Mouse (Mus musculus) hindbrain, embryonic 12.5 days (tissue): ENCODE measurements at regions not wholly inside any gene's neighbourhood (a gene's known extent, or its start where the extent isn't known, plus 50 kb on each side); places are given as distances from the start of the nearest gene placed in this dataset.
A peak's percentile ranks its signal among the peaks of the same experiment; 100 is the strongest.

Experiments
- ATAC-seq: fragments of 200-750 bp; cut with Nextera tagmentation; 2 replicates; pipeline ENCODE4 v1.8.0; 2017; ENCODE audit warnings: moderate TSS enrichment; ENCODE audit not compliant: low FRiP score
- H3K27ac ChIP-seq: fragments of 300-500 bp; sonication (generic); 2 replicates; pipeline ENCODE4 v1.5.1; 2016; ENCODE audit warnings: mild to moderate bottlenecking
- H3K27me3 ChIP-seq: fragments of 300-500 bp; sonication (generic); 2 replicates; pipeline ENCODE4 v1.6.1; 2016; ENCODE audit warnings: mild to moderate bottlenecking
- H3K36me3 ChIP-seq: fragments of 300-500 bp; sonication (generic); 2 replicates; pipeline ENCODE4 v1.6.1; 2016; ENCODE audit warnings: mild to moderate bottlenecking
- H3K4me1 ChIP-seq: fragments of 300-500 bp; sonication (generic); 2 replicates; pipeline ENCODE4 v1.6.1; 2016
- H3K4me2 ChIP-seq: fragments of 300-500 bp; sonication (generic); replicated peaks from 2 replicates; pipeline ENCODE4 v1.6.1; 2016; ENCODE audit warnings: mild to moderate bottlenecking
- H3K4me3 ChIP-seq: fragments of 300-500 bp; sonication (generic); 2 replicates; pipeline ENCODE4 v1.5.1; 2016; ENCODE audit warnings: mild to moderate bottlenecking
- H3K9ac ChIP-seq: fragments of 300-500 bp; sonication (generic); 2 replicates; pipeline ENCODE4 v1.6.1; 2016; ENCODE audit warnings: mild to moderate bottlenecking, moderate library complexity
- H3K9me3 ChIP-seq: fragments of 300-500 bp; sonication (generic); replicated peaks from 2 replicates; pipeline ENCODE4 v1.6.1; 2016; ENCODE audit warnings: mild to moderate bottlenecking
- WGBS: fragments of 180-500 bp; shearing (Covaris S2); methylation state at CpG from one replicate; pipeline ENCODE4 v1.1.7; 2016; 5-methylcytosine and 5-hydroxymethylcytosine counted together

DNA sequence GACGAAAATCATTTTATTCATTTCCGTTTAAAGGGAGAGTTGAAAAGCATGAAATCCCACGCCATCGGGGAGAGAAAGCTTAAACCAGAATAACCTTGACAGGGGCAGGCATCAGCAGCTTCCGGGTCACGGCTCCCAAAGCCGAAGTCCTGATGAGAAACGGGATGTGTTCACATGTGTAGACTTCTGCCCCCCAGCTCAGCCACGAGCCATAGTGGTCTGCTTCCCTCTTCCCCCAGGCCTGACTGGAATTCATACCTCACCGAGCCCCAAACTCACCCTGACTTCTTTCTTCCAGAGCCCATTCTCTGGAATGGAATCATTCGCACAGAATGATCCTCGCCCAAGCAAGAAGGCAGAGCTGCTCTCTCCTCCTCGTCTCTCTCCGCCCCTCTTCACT lies 404.2 kb upstream of the Gm6657 start:
- Histone ChIP-seq H3K27me3 (no peaks in the 10 kb centered on the region), H3K4me2 (peak overlapping the region; percentile 49), H3K27ac (no peak overlapping the region), H3K9me3 (no peaks in the 10 kb centered on the region), H3K4me1 (peaks cover 6% of the 10 kb centered on the region), H3K4me3 (peak overlapping the region; percentile 16), H3K36me3 (no peaks in the 10 kb centered on the region), H3K9ac (no peak overlapping the region)
- ATAC-seq, result peak; percentile 49; the same call in 1 of the 2 replicates
- 13% methylated on average over 14 of the region's 14 CpGs for WGBS

DNA sequence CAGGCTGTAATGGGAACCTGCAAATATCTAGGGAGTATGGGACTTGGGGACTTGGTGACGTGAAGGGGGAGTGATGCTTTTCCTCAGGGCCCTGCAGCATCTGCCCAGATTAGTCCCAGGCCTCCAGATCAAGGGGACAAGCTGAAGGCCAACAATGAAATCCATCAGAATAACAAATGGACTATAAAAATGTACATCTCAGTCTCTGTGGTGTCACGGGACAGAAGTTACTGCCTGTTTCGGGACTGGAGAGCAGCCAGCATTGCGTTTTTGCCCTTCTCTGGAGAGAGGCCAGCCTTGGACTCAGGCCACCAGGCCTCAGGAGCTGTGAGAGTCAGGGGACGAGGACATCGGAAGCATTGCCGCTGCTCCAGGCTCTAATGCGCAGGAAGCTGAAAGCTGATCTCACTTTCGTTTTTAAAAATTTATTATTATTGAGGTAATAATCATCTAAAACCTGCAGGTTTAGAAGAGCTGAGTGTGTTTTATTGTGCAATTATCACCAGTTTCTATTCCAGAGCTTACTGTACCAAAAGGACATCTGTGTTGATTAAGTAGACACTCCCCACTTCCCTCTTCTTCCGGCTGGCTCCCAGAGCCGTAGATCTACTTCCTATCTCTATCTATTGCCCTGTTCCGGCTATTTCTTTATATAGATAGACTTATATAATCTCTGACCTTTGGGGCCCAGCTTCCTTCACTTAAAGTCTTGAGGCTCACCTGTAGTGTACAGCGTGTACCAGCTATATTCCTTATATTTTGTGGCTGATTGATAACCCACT lies 403.0 kb upstream of the Gm6657 start:
- no peak overlapping the region for H3K27ac ChIP-seq
- no peak overlapping the region for H3K4me2 ChIP-seq
- no peaks in the 10 kb centered on the region for H3K36me3 ChIP-seq
- H3K27me3 ChIP-seq, result no peaks in the 10 kb centered on the region
- no peaks in the 10 kb centered on the region for H3K9me3 ChIP-seq
- H3K9ac ChIP-seq, result no peak overlapping the region
- no peak overlapping the region for H3K4me3 ChIP-seq
- WGBS, result 85% methylated on average over 13 of the region's 13 CpGs
- H3K4me1 ChIP-seq, result peaks cover 6% of the 10 kb centered on the region
- ATAC-seq, result no peak

DNA sequence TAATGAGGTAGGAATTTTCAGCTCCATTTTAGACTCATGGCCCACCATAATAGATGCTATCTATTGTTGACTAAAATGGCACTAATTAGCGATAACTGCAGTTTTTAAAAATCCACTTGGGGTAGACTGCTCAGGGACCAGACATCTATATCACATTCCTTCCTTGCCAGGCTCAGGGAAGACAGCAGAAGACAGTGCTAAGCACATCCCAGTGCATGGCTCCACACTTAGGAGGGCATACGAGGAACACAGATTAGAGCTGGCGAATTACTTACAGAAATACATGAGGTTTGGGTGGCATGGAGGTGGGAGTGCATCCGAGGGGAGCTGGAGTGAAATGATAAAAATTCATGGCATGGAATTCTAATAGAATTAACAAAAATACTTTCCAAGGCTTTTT lies 395.5 kb upstream of the Gm6657 start:
- no peak overlapping the region for H3K9ac ChIP-seq
- H3K9me3 ChIP-seq, result no peaks in the 10 kb centered on the region
- WGBS, result 91% methylated on average over 4 of the region's 4 CpGs
- no peak overlapping the region for H3K27ac ChIP-seq
- H3K4me1 ChIP-seq, result no peaks in the 10 kb centered on the region; the same call in 1 of the 2 replicates
- no peaks in the 10 kb centered on the region for H3K36me3 ChIP-seq
- no peak overlapping the region for H3K4me3 ChIP-seq
- H3K27me3 ChIP-seq, result no peaks in the 10 kb centered on the region
- no peak overlapping the region for H3K4me2 ChIP-seq
- ATAC-seq, result no peak

DNA sequence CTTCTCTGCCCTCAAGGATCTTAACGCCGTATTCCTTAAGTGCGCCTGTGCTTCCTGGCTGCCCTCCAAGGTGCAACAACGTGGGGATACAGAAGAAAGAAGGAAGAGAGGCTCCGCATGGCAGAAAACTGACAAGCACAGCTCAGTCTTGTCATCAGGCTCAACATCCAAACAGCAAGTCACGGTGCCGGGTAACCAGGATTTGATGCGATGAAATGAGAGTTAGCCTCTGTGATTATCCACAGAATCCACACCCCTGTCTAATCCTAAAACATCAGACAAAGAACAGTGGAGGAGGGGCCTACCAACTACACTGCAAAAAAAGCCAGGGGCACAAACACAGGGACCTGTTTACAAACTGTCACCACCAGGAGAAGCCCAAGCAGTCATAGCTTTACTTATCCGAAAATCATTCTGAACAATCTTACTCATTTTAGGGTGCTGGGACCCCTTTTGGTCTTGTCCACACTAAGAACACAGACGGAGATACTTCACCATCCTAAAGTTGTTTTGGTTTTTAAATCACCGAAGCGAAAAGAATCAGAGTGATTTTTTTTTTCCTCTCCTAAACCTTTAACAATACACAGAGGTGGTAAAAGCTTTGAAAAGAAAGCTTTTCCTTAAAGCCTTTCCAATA lies 394.8 kb upstream of the Gm6657 start:
- ATAC-seq, result no peak
- Histone ChIP-seq H3K4me1 (no peaks in the 10 kb centered on the region; the same call in 1 of the 2 replicates), H3K4me3 (no peak overlapping the region), H3K36me3 (no peaks in the 10 kb centered on the region), H3K9me3 (no peaks in the 10 kb centered on the region), H3K27me3 (no peaks in the 10 kb centered on the region), H3K9ac (no peak overlapping the region), H3K4me2 (no peak overlapping the region), H3K27ac (no peak overlapping the region)
- WGBS, result 67% methylated on average over 12 of the region's 12 CpGs

DNA sequence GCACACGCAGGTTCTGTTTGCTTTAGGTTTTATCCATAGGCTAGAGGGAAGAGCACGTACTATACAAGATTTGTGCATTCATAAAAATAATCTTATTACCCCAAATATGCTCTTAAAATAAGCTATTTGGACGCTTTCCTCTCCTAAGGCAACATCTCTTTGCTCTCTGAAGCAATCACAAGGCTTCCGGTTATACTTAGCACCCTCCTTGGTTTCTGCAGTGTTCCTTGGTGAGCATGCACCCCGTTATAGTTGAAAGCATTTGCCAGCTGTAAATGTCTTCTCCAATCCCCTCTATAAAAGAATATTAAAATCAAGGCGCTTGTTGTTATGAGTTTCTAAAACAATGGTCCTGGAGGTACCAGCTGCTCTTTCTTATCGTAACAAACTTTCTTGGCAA lies 386.4 kb upstream of the Gm6657 start:
- H3K4me3 ChIP-seq, result no peak overlapping the region
- H3K27me3 ChIP-seq, result no peaks in the 10 kb centered on the region
- no peaks in the 10 kb centered on the region for H3K36me3 ChIP-seq
- no peak overlapping the region for H3K4me2 ChIP-seq
- H3K4me1 ChIP-seq, result no peaks in the 10 kb centered on the region
- no peaks in the 10 kb centered on the region for H3K9me3 ChIP-seq
- H3K27ac ChIP-seq, result no peak overlapping the region
- no peak for ATAC-seq
- WGBS, result 92% methylated on average over 7 of the region's 7 CpGs
- H3K9ac ChIP-seq, result no peak overlapping the region

DNA sequence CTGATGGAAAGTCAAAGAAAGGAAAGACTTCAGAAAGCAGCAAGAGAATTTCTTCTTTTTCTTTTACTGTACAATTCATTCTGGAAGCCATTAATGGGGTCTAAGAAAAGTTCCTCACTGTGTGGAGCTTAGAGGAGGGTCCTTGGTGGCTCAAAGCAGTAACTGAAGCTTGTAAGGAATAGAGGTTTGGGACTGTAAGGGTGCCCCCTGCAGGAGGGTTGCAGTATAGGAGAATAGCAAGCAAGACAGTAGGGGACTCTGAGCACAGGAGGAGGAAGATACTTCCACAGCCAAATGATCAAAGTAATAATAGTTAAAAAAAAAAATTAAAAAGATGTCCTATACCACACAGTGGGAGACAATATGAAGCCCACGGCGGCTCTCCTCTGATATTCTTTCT lies 382.8 kb upstream of the Gm6657 start:
- no peak overlapping the region for H3K27ac ChIP-seq
- no peak for ATAC-seq
- H3K36me3 ChIP-seq, result no peaks in the 10 kb centered on the region
- no peaks in the 10 kb centered on the region for H3K4me1 ChIP-seq
- H3K4me3 ChIP-seq, result no peak overlapping the region
- 40% methylated on average over 2 of the region's 2 CpGs for WGBS
- no peaks in the 10 kb centered on the region for H3K9me3 ChIP-seq
- H3K27me3 ChIP-seq, result no peaks in the 10 kb centered on the region
- H3K4me2 ChIP-seq, result no peak overlapping the region
- no peak overlapping the region for H3K9ac ChIP-seq

DNA sequence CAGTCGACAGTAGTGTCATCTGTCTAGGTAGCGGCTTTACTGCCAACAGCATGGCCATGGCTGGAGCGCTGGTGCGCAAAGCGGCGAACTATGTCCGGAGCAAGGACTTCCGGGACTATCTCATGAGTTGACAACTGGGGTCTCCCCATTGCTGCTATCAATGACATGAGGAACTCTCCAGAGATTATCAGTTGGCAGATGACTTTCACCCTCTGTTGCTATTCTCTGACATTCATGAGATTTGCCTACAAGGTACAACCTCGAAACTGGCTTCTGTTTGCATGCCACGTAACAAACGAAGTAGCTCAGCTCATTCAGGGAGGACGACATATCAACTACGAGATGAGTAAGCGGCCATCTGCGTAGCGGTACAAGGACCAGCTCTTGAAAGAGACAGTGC lies 374.6 kb upstream of the Gm6657 start:
- Histone ChIP-seq H3K9me3 (no peaks in the 10 kb centered on the region), H3K4me1 (no peaks in the 10 kb centered on the region), H3K36me3 (no peaks in the 10 kb centered on the region), H3K9ac (no peak overlapping the region), H3K27ac (no peak overlapping the region), H3K27me3 (no peaks in the 10 kb centered on the region), H3K4me3 (no peak overlapping the region), H3K4me2 (no peak overlapping the region)
- ATAC-seq, result no peak
- WGBS, result 96% methylated on average over 16 of the region's 16 CpGs

DNA sequence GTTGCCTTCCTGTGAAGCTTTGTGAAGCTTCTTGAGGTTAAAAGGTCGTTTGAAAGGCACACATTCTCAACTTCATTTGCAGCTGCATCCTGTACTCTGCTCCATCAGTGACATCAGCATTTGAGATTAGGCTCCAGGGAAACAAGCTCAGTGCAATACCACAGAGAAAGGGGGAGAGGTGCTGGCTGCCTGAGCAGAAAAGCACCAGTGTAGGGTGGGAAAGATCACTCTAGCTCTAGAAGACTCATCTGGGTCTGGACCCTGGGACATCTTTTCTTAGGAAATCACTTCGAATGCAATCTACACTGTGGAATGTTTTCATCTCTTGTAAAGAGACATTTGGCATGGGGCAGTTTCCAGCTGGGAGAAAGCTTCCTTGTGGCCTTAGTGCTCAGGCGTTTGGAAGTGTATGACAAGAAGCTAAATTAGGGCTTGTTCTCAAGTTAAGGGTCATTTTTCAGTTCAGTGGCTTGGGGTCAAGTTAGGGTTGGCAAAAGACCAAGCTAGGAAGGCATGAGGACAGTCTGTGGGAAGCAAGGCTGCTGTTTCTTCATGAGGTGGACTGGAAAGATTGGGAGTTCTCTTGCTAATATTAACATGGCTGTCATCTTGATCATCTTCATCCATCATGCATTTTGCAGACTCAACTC lies 370.5 kb upstream of the Gm6657 start:
- Histone ChIP-seq H3K27me3 (no peaks in the 10 kb centered on the region), H3K4me2 (no peak overlapping the region), H3K4me3 (no peak overlapping the region), H3K9ac (no peak overlapping the region), H3K36me3 (no peaks in the 10 kb centered on the region), H3K27ac (no peak overlapping the region), H3K9me3 (0 out of 2 replicates have a peak, but pooled peaks cover 3% of the 10 kb centered on the region), H3K4me1 (no peaks in the 10 kb centered on the region)
- 43% methylated on average over 3 of the region's 3 CpGs for WGBS
- ATAC-seq, result no peak

DNA sequence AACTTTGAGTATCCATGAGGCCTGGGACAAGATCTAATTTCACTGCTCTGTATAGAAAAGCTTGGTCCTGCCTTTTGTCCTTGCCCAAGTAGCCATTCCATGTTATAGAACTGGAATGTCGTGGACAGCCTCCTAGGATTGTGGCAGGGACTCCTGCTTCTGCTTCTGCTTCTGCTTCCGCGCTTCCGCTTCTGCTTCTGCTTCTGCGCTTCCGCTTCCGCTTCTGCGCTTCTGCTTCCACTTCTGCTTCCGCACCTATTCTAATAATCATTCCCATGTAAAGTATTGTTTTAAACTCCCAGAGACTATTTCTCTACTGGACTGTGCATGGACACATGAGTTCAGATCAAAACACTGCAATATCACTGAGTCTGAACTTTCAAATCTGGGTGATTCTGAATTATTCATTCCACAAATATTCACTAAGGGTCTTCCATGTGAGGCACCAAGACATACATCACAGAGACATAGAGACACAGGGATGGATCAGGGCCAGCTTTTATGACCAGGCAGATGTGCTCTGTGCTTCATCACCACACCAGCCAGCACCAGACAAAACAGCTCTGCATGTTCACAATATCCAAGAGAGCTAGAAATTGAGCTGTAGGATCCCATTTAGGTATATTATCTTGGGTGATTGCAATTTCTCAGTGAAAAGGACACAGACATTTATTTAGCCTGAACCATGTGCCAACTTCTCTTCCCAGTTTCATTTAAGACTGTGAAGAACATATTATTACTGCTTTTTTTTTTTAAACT lies 360.5 kb upstream of the Gm6657 start:
- H3K27me3 ChIP-seq, result no peaks in the 10 kb centered on the region
- no peak overlapping the region for H3K4me3 ChIP-seq
- no peaks in the 10 kb centered on the region for H3K9me3 ChIP-seq
- no peak overlapping the region for H3K4me2 ChIP-seq
- no peak for ATAC-seq
- no peaks in the 10 kb centered on the region for H3K36me3 ChIP-seq
- WGBS, result 91% methylated on average over 9 of the region's 9 CpGs
- H3K9ac ChIP-seq, result no peak overlapping the region
- H3K27ac ChIP-seq, result no peak overlapping the region
- H3K4me1 ChIP-seq, result no peaks in the 10 kb centered on the region

DNA sequence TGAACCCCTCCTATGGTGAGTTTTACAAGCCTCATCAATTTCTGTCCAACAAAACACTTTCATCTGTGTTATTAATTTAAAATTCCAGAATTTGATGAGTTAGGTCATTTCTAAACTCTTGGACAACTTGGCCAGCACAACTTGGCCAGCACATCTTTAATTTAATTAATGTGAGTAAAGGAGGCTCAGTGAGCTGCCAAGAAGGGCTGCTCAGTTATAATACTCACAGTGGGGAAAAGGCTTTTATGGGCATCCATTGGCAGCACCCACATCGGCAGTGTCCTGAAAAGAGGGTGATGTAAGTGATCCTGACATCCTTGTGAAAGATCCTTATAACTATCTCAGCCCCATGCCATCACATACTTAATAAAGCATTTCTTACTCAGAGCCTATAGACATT lies 359.2 kb upstream of the Gm6657 start:
- Histone ChIP-seq H3K27ac (no peak overlapping the region), H3K9ac (no peak overlapping the region), H3K9me3 (no peaks in the 10 kb centered on the region), H3K36me3 (no peaks in the 10 kb centered on the region), H3K4me1 (no peaks in the 10 kb centered on the region), H3K27me3 (no peaks in the 10 kb centered on the region), H3K4me3 (no peak overlapping the region), H3K4me2 (no peak overlapping the region)
- 95% methylated on average over 1 of the region's 1 CpGs for WGBS
- no peak for ATAC-seq

DNA sequence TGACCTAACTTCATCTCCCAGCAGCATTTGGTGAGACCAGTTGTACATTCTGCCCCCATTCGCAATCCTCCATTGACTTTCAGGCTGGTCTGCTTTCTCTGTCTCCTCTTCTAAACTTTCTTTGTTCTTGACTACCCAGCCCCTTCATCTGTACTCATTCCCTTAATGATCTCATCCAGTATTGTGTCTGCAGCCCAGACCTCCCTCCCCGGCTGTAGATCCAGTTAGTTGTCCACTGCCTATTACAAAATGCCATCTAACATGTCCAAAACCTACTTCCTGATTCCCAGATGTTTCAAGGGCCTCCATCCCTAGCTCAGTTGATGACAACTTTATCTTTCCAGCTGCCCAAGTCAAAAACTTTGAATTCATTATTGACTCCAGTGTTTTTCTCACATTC lies 357.8 kb upstream of the Gm6657 start:
- 78% methylated on average over 2 of the region's 2 CpGs for WGBS
- no peaks in the 10 kb centered on the region for H3K27me3 ChIP-seq
- no peak overlapping the region for H3K4me3 ChIP-seq
- ATAC-seq, result no peak
- H3K36me3 ChIP-seq, result no peaks in the 10 kb centered on the region
- H3K4me1 ChIP-seq, result no peaks in the 10 kb centered on the region
- no peak overlapping the region for H3K4me2 ChIP-seq
- H3K9me3 ChIP-seq, result no peaks in the 10 kb centered on the region
- no peak overlapping the region for H3K9ac ChIP-seq
- H3K27ac ChIP-seq, result no peak overlapping the region

DNA sequence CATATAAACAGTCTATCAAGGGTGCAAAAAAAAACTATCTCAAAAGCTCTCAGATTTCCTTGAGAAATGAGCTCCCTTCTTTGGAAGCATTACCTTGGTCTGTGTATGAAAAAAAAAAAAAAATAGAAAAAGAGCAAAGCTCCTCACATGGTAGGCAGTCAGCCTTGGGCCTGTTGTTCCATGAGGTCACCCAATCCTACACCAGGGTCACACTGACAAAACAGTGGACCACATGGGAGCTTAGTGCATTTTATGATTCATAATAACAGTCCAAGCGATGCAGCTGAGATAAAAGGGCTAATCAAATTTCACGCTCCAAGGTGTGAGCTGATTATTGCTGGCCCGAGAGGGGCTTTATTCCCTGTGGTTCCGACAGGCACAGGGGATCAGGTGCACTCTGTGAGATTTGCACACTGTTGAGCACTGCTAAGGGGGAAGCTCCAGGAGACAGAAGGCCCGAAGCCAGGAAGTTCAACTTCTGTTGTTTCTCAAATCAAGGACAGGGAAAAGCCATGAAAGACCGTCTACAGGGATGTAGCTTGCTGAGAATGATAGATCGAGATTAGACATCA lies 352.1 kb upstream of the Gm6657 start:
- Histone ChIP-seq H3K4me2 (no peak overlapping the region), H3K27me3 (no peaks in the 10 kb centered on the region), H3K27ac (no peak overlapping the region), H3K4me3 (no peak overlapping the region), H3K9ac (no peak overlapping the region), H3K4me1 (peaks cover 4% of the 10 kb centered on the region), H3K9me3 (no peaks in the 10 kb centered on the region), H3K36me3 (no peaks in the 10 kb centered on the region)
- 47% methylated on average over 7 of the region's 7 CpGs for WGBS
- no peak for ATAC-seq
